Mouse (Mus musculus) erythroblast, embryonic 14.5 days (primary cell): ENCODE data around the gene Anks1.

Source experiments
- GATA1 ChIP-seq: IDR thresholded peaks from 2 replicates; pipeline ENCODE4 v1.6.1; 2012; ENCODE audit warnings: low read length, inconsistent platforms, mixed read lengths
- TAL1 ChIP-seq: IDR thresholded peaks from 3 replicates; pipeline ENCODE4 v1.6.1; 2012; ENCODE audit warnings: low read length, inconsistent platforms, mixed read lengths

- no peak for TF ChIP-seq GATA1
- no peak for TF ChIP-seq TAL1
Observed at GRCm38 (mm10) chr17:28107275-28107674, 198.2 kb downstream of the Anks1 start.
